Mouse (Mus musculus) adrenal gland, adult 2 months (tissue): ENCODE results near the gene Dbndd2. TPM values are rescaled to one million over a fixed set of nuclear protein-coding genes. Genes with fewer than 3 reads are reported as not detected.
A peak's percentile ranks its signal among the peaks of the same experiment; 100 is the strongest.

ENCODE experiments used
- DNase-seq: peaks from one replicate; pipeline ENCODE4 v3.0.0; 2021
- long read RNA-seq: library from polyadenylated mRNA; stranded (forward); transcript quantifications from one replicate; pipeline ENCODE4 v2.0.0, GENCODE M21; 2021
- polyA plus RNA-seq: library from polyadenylated mRNA; depleted of rRNA; stranded (reverse); fragments of >200 nt; gene quantifications from 2 replicates; pipeline ENCODE4 v1.2.3, GENCODE M21; 2012; rRNA removed
- total RNA-seq, 2 experiments: library from RNA; stranded (reverse); gene quantifications; 2 replicates each; pipeline ENCODE4 v1.2.3; 2021

The Dbndd2 gene
- total RNA-seq (1 to 10 TPM; 5.5 to 7.0 TPM), polyA plus RNA-seq (20.8 and 30.7 TPM in 2 replicates)
- long read RNA-seq, transcript Dbndd2-202 (4 exons, 1,658 nt) = major isoform, 14 of 16 reads
- long read RNA-seq, partial matches to known transcripts = 0 of 16 reads
- long read RNA-seq, other reads (novel, unspliced or antisense) = 0 of 16 reads

- peak; percentile 46 for DNase-seq
Observed at GRCm38 (mm10) chr2:164485681-164486257, at the start of gene Dbndd2. Dbndd2 (plus strand) TSS chr2:164486106.

GRCm38 (mm10) chr2:164436215-164436913 is 49.5 kb upstream of the Dbndd2 start:
- DNase-seq = peak; percentile 29

- peak; percentile 57 for DNase-seq
Observed at GRCm38 (mm10) chr2:164436961-164437360, 48.9 kb upstream of the Dbndd2 start.

- no peak for DNase-seq
Observed at GRCm38 (mm10) chr2:164437710-164438109, 48.2 kb upstream of the Dbndd2 start.

- DNase-seq = no peak
Observed at GRCm38 (mm10) chr2:164438257-164438656, 47.6 kb upstream of the Dbndd2 start.

- DNase-seq = peak; percentile 61
Observed at GRCm38 (mm10) chr2:164439001-164439421, 46.9 kb upstream of the Dbndd2 start.

GRCm38 (mm10) chr2:164440314-164440713 is 45.6 kb upstream of the Dbndd2 start:
- no peak for DNase-seq

GRCm38 (mm10) chr2:164441155-164441554 is 44.8 kb upstream of the Dbndd2 start:
- no peak for DNase-seq

GRCm38 (mm10) chr2:164441731-164442130 is 44.2 kb upstream of the Dbndd2 start:
- no peak for DNase-seq

- DNase-seq = peak; percentile 83
Observed at GRCm38 (mm10) chr2:164442315-164443050, 43.4 kb upstream of the Dbndd2 start.

- DNase-seq = peak; percentile 96
Observed at GRCm38 (mm10) chr2:164443051-164443437, 42.9 kb upstream of the Dbndd2 start.

- DNase-seq = no peak
Observed at GRCm38 (mm10) chr2:164443460-164444000, 42.4 kb upstream of the Dbndd2 start, which contains the start of gene Sdc4. Sdc4 (minus strand) TSS chr2:164443887.

- no peak for DNase-seq
Observed at GRCm38 (mm10) chr2:164444701-164445100, 41.2 kb upstream of the Dbndd2 start.

GRCm38 (mm10) chr2:164445399-164446085 is 40.4 kb upstream of the Dbndd2 start:
- DNase-seq = no peak

GRCm38 (mm10) chr2:164446086-164446469 is 39.8 kb upstream of the Dbndd2 start:
- DNase-seq = no peak

- DNase-seq = no peak
Observed at GRCm38 (mm10) chr2:164448140-164448539, 37.8 kb upstream of the Dbndd2 start.

- no peak for DNase-seq
Observed at GRCm38 (mm10) chr2:164448921-164449320, 37.0 kb upstream of the Dbndd2 start.

- no peak for DNase-seq
Observed at GRCm38 (mm10) chr2:164449341-164450042, 36.4 kb upstream of the Dbndd2 start.

- DNase-seq = no peak
Observed at GRCm38 (mm10) chr2:164452000-164452676, 33.8 kb upstream of the Dbndd2 start.

- no peak for DNase-seq
Observed at GRCm38 (mm10) chr2:164453047-164453757, 32.7 kb upstream of the Dbndd2 start.
